Mouse (Mus musculus): ENCODE results near the gene Chst14. TPM values are rescaled to one million over a fixed set of nuclear protein-coding genes. Genes with fewer than 3 reads are reported as not detected.

Chst14 gene
- polyA plus RNA-seq, 1 experiment from 2014 or later: 32.7 TPM

DNA sequence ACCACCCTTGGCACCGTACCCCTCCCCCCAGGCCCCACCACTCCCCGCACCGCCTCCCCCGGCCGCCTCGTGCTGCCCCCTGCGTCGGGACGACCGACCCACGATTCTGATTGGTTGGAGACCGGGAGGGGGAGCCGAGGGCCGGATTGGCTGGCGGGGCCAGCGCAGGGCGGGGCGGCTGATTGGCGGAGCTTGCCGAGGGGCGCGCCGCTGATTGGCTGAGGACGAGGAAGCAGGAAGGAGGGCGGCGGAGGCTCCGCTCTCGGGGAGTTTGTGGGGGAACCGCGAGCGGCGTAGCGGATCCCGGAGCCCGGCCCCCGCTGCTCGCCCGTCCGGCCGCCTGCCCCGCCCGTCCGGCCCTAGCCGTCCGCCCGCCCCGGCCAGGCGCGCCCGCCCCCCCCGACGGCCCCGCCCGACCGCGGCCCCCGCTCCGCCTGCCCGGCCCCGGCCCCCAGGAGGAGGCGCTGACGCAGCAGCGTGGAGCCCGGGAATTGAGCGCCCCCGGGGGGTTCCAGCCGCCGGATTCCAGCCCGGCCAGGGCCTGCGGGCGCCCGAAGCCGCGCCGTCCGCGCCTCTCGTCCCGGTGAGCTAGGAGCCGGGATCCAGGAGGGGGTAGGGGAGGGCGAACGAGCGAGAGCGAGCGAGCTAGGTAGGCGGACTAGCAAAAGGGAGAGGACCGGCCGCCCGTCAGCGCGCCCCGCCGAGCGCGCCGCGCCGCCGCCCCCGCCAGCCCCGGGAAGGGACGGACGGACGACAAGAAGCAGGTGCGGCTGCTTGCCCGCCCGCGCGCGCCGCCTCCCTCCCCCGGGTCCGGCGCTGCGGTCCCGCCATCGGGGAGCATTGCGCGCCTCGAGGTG is 24.9 kb upstream of the Chst14 start:
- DNase-seq (ENCODE audit: low spot score) (peak; percentile 95), ATAC-seq (replicated peaks; ENCODE audit: low FRiP score, low TSS enrichment, low read depth) (peak; percentile 90)
- peak overlapping the region; percentile 64; the same call in 1 of the 2 replicates for H3K27ac ChIP-seq (ENCODE audit: low read depth)
- H3K4me2 ChIP-seq (ENCODE audit: low read length): peak overlapping the region; percentile 99
- no peaks in the 10 kb centered on the region for H3K9me3 ChIP-seq (ENCODE audit: control insufficient read depth, low read length)
- no peaks in the 10 kb centered on the region for H3K36me3 ChIP-seq (ENCODE audit: control insufficient read depth, insufficient read depth, low read length)
- peak overlapping the region; percentile 75 for H3K9ac ChIP-seq (ENCODE audit: low read length)
- H3K4me1 ChIP-seq (replicated peaks; ENCODE audit: control insufficient read depth, insufficient read depth, low read length): peaks cover 20% of the 10 kb centered on the region
- WGBS: under 1% methylated on average over 85 of the region's 120 CpGs
- peak overlapping the region; percentile 80 for H3K4me3 ChIP-seq (ENCODE audit: low read depth, low read length)
- peaks cover 63% of the 10 kb centered on the region for H3K27me3 ChIP-seq (replicated peaks; ENCODE audit: control insufficient read depth, insufficient read depth, low read length)

GRCm38 (mm10) chr2:118902051-118903025 is 24.0 kb upstream of the Chst14 start:
- Histone ChIP-seq H3K27me3 (replicated peaks; ENCODE audit: control insufficient read depth, insufficient read depth, low read length) (peaks cover 54% of the 10 kb centered on the region), H3K9ac (ENCODE audit: low read length) (peak overlapping the region; percentile 75), H3K4me2 (ENCODE audit: low read length) (peak overlapping the region; percentile 99), H3K27ac (ENCODE audit: low read depth) (peak overlapping the region; percentile 64; the same call in 1 of the 2 replicates), H3K36me3 (ENCODE audit: control insufficient read depth, insufficient read depth, low read length) (no peaks in the 10 kb centered on the region), H3K9me3 (ENCODE audit: control insufficient read depth, low read length) (no peaks in the 10 kb centered on the region), H3K4me1 (replicated peaks; ENCODE audit: control insufficient read depth, insufficient read depth, low read length) (peaks cover 17% of the 10 kb centered on the region), H3K4me3 (ENCODE audit: low read depth, low read length) (peak overlapping the region; percentile 80)
- DNase-seq (ENCODE audit: low spot score) (peak; percentile 79), ATAC-seq (replicated peaks; ENCODE audit: low FRiP score, low TSS enrichment, low read depth) (peak; percentile 23)
- under 1% methylated on average over 96 of the region's 106 CpGs for WGBS

DNA sequence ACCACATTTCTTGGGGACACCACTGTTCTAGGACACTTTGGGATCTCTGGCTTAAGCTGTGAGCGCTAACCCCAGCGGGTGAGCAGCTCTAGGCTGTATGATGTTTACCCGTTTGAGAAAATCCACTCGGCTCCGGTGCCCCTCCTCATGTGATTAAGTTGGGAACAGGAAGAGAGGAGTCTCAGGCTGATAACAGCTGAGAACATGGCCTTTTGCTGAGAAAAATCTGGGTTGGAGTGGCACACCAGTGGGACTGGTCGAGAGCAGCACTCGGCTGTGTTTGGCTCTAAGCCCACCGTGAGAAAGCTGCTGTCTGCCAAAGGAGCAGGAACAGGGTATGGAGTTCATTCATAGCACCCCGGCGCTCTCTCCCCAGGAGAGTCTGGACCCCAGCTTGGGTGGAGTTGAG is 23.0 kb upstream of the Chst14 start:
- DNase-seq (ENCODE audit: low spot score): no peak

GRCm38 (mm10) chr2:118905433-118906117 is 20.7 kb upstream of the Chst14 start:
- Histone ChIP-seq H3K36me3 (ENCODE audit: control insufficient read depth, insufficient read depth, low read length) (no peaks in the 10 kb centered on the region), H3K4me2 (ENCODE audit: low read length) (no peak overlapping the region), H3K9ac (ENCODE audit: low read length) (no peak overlapping the region), H3K4me3 (ENCODE audit: low read depth, low read length) (no peak overlapping the region), H3K27ac (ENCODE audit: low read depth) (no peak overlapping the region), H3K9me3 (ENCODE audit: control insufficient read depth, low read length) (no peaks in the 10 kb centered on the region), H3K27me3 (replicated peaks; ENCODE audit: control insufficient read depth, insufficient read depth, low read length) (peaks cover 22% of the 10 kb centered on the region), H3K4me1 (replicated peaks; ENCODE audit: control insufficient read depth, insufficient read depth, low read length) (peaks cover 10% of the 10 kb centered on the region)
- ATAC-seq (replicated peaks; ENCODE audit: low FRiP score, low TSS enrichment, low read depth) (no peak), DNase-seq (ENCODE audit: low spot score) (no peak)
- 79% methylated on average over 7 of the region's 7 CpGs for WGBS

More for the DNA sequence above, 23.0 kb upstream of the Chst14 start:
- no peaks in the 10 kb centered on the region for H3K9me3 ChIP-seq (ENCODE audit: control insufficient read depth, low read length)
- no peak overlapping the region for H3K9ac ChIP-seq (ENCODE audit: low read length)
- H3K27ac ChIP-seq (ENCODE audit: low read depth): no peak overlapping the region
- H3K4me2 ChIP-seq (ENCODE audit: low read length): peak overlapping the region; percentile 99
- ATAC-seq (replicated peaks; ENCODE audit: low FRiP score, low TSS enrichment, low read depth): no peak
- H3K27me3 ChIP-seq (replicated peaks; ENCODE audit: control insufficient read depth, insufficient read depth, low read length): peaks cover 44% of the 10 kb centered on the region
- no peaks in the 10 kb centered on the region for H3K36me3 ChIP-seq (ENCODE audit: control insufficient read depth, insufficient read depth, low read length)
- H3K4me3 ChIP-seq (ENCODE audit: low read depth, low read length): peak overlapping the region; percentile 80
- H3K4me1 ChIP-seq (replicated peaks; ENCODE audit: control insufficient read depth, insufficient read depth, low read length): peaks cover 17% of the 10 kb centered on the region
- WGBS: 19% methylated on average over 10 of the region's 10 CpGs

DNA sequence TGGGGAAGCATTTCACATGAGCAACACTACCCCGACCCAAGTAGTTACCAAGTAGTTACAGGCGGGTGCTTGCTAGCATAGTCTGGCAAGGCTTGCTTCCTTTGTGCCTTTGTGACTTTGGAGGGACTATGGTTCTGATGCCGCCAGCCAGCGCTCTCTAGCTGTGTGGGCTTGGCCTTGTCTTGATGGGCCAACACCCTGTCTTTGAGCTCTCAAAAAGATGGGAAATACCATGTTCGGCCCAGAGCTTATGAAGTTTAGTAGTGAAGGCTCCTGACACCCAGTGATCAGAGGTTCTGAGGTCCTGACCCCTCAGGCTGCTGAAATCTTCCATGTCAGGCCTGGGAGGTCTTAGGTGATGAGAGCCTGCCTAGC is 20.2 kb upstream of the Chst14 start:
- no peaks in the 10 kb centered on the region for H3K9me3 ChIP-seq (ENCODE audit: control insufficient read depth, low read length)
- peaks cover 10% of the 10 kb centered on the region; the same call in 1 of the 2 replicates for H3K4me1 ChIP-seq (replicated peaks; ENCODE audit: control insufficient read depth, insufficient read depth, low read length)
- WGBS: 80% methylated on average over 5 of the region's 5 CpGs
- peaks cover 20% of the 10 kb centered on the region; the same call in 1 of the 2 replicates for H3K27me3 ChIP-seq (replicated peaks; ENCODE audit: control insufficient read depth, insufficient read depth, low read length)
- no peak overlapping the region for H3K9ac ChIP-seq (ENCODE audit: low read length)
- H3K4me2 ChIP-seq (ENCODE audit: low read length): no peak overlapping the region
- no peak for ATAC-seq (replicated peaks; ENCODE audit: low FRiP score, low TSS enrichment, low read depth)
- H3K4me3 ChIP-seq (ENCODE audit: low read depth, low read length): no peak overlapping the region
- H3K27ac ChIP-seq (ENCODE audit: low read depth): no peak overlapping the region
- no peak for DNase-seq (ENCODE audit: low spot score)
- H3K36me3 ChIP-seq (ENCODE audit: control insufficient read depth, insufficient read depth, low read length): no peaks in the 10 kb centered on the region

DNA sequence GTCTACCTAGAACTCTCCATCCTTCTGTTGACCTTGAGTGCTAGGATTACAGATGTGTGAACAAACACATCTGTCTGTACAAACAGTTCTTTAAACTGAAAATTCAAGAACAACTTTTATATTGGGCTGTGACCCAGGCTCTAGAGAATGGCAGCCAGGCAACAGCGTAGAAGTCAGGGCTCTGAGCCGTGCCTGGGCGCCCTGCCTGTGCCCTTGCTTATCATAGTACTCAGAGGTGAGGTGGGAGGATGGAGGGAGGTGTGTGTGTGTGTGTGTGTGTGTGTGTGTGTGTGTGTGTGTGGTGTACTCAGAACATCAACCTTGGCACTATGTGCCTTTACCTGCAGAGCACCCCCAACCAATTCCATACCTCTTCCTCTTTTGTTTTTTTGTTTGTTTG is 18.5 kb upstream of the Chst14 start:
- WGBS: 91% methylated on average over 3 of the region's 3 CpGs

GRCm38 (mm10) chr2:118909151-118909550 is 17.1 kb upstream of the Chst14 start:
- Histone ChIP-seq H3K36me3 (ENCODE audit: control insufficient read depth, insufficient read depth, low read length) (no peaks in the 10 kb centered on the region), H3K9me3 (ENCODE audit: control insufficient read depth, low read length) (no peaks in the 10 kb centered on the region), H3K4me1 (replicated peaks; ENCODE audit: control insufficient read depth, insufficient read depth, low read length) (peaks cover 10% of the 10 kb centered on the region), H3K4me3 (ENCODE audit: low read depth, low read length) (no peak overlapping the region), H3K27me3 (replicated peaks; ENCODE audit: control insufficient read depth, insufficient read depth, low read length) (0 out of 2 replicates have a peak, but pooled peaks cover 5% of the 10 kb centered on the region), H3K4me2 (ENCODE audit: low read length) (no peak overlapping the region), H3K27ac (ENCODE audit: low read depth) (no peak overlapping the region), H3K9ac (ENCODE audit: low read length) (no peak overlapping the region)
- ATAC-seq (replicated peaks; ENCODE audit: low FRiP score, low TSS enrichment, low read depth): no peak
- WGBS: 52% methylated on average over 1 of the region's 1 CpGs
- no peak for DNase-seq (ENCODE audit: low spot score)

More for the DNA sequence above, 18.5 kb upstream of the Chst14 start:
- H3K27me3 ChIP-seq (replicated peaks; ENCODE audit: control insufficient read depth, insufficient read depth, low read length): peaks cover 16% of the 10 kb centered on the region; the same call in 1 of the 2 replicates
- DNase-seq (ENCODE audit: low spot score): no peak
- no peak overlapping the region for H3K4me3 ChIP-seq (ENCODE audit: low read depth, low read length)
- H3K9ac ChIP-seq (ENCODE audit: low read length): no peak overlapping the region
- H3K9me3 ChIP-seq (ENCODE audit: control insufficient read depth, low read length): no peaks in the 10 kb centered on the region
- peaks cover 9% of the 10 kb centered on the region; the same call in 1 of the 2 replicates for H3K4me1 ChIP-seq (replicated peaks; ENCODE audit: control insufficient read depth, insufficient read depth, low read length)
- H3K27ac ChIP-seq (ENCODE audit: low read depth): no peak overlapping the region
- no peaks in the 10 kb centered on the region for H3K36me3 ChIP-seq (ENCODE audit: control insufficient read depth, insufficient read depth, low read length)
- no peak for ATAC-seq (replicated peaks; ENCODE audit: low FRiP score, low TSS enrichment, low read depth)
- no peak overlapping the region for H3K4me2 ChIP-seq (ENCODE audit: low read length)

All from intestine, embryonic 14.5 days (tissue).